Comparison of ENCODE assay signal across 8 mouse cellular contexts in genomic region chr7:45525809-45526473, GRCm38 (mm10). TPM values are rescaled to one million over a fixed set of nuclear protein-coding genes. Genes with fewer than 3 reads are reported as not detected.
DNase-seq lines count a peak whose midpoint lies in the region; ATAC-seq lines count a peak whose summit lies in the region.

Gene Ppp1r15a, minus strand, starts transcription at chr7:45526268.
Gene Plekha4, plus strand, starts transcription at chr7:45526330.

- H3K4me2 ChIP-seq in hindbrain, embryonic 16.5 days (ENCODE audit: low read length) = peak within 1 kb of the TSS; percentile 91

- H3K4me3 ChIP-seq in hindbrain, embryonic 16.5 days (ENCODE audit: low read length) = peak within 1 kb of the TSS; percentile 66
- H3K4me3 ChIP-seq in macrophage (ENCODE audit: inconsistent target) = peak within 1 kb of the TSS; percentile 95

- peak within 1 kb of the TSS; percentile 80 for H3K27ac ChIP-seq in hindbrain, embryonic 16.5 days (ENCODE audit: low read depth, low read length)
- peak within 1 kb of the TSS; percentile 88 for H3K27ac ChIP-seq in macrophage

- H3K79me2 ChIP-seq in macrophage (ENCODE audit: inconsistent target) = peaks cover 40% of the 10 kb centered on the region

- WGBS in hindbrain, embryonic 16.5 days = under 1% methylated on average over 54 of the region's 54 CpGs
- WGBS in macrophage (ENCODE audit: missing documents) = under 1% methylated on average over 53 of the region's 54 CpGs

- H3K36me3 ChIP-seq in hindbrain, embryonic 16.5 days (ENCODE audit: control insufficient read depth, insufficient read depth, low read length) = peaks cover 2% of the 10 kb centered on the region; the same call in 1 of the 2 replicates
- no peaks in the 10 kb centered on the region for H3K36me3 ChIP-seq in macrophage (ENCODE audit: inconsistent target)

- no peaks in the 10 kb centered on the region for H3K9me3 ChIP-seq in hindbrain, embryonic 16.5 days (ENCODE audit: control insufficient read depth, low read length)

- peak; percentile 98 for DNase-seq in T-cell, adult 2 months (ENCODE audit: low spot score)
- DNase-seq in cerebellum, postnatal 36 days = peak; percentile 94 to 98
- peak; percentile 98 for DNase-seq in gastrocnemius, adult 18-20 months (ENCODE audit: low spot score)
- DNase-seq in left cerebral cortex, adult 18-20 months (ENCODE audit: low spot score in 2 of 2) = peak; percentile 93 to 94
- DNase-seq in right cerebral cortex, adult 18-20 months = peak; percentile 93
- DNase-seq in urinary bladder, postnatal 10 days (ENCODE audit: low spot score) = peak; percentile 90

- ATAC-seq in hindbrain, embryonic 16.5 days = peak; percentile 81

- H3K9ac ChIP-seq in hindbrain, embryonic 16.5 days (ENCODE audit: low read depth, low read length) = peak within 1 kb of the TSS; percentile 75

- H3K27me3 ChIP-seq in hindbrain, embryonic 16.5 days (replicated peaks; ENCODE audit: control insufficient read depth, insufficient read depth, low read length) = no peaks in the 10 kb centered on the region

- H3K4me1 ChIP-seq in hindbrain, embryonic 16.5 days (ENCODE audit: control insufficient read depth, insufficient read depth, low read depth, low read length) = peaks cover 25% of the 10 kb centered on the region

RNA-seq across cellular contexts. Expression of gene Ppp1r15a, which starts in this region (rescaled TPM):
- total RNA-seq in gastrocnemius, adult 18-20 months (2021) = 10 to 100 TPM; 28.6 to 63.5 TPM
- polyA plus RNA-seq in hindbrain, embryonic 16.5 days (2015; fragmentation: Nextera tagmentation; extraction: Ambion mirVana) = 17.5 and 18.2 TPM in 2 replicates
- total RNA-seq in left cerebral cortex, adult 18-20 months (2021) = 10 to 100 TPM; 23.1 to 25.9 TPM
- total RNA-seq in macrophage (2018; cell fraction: chromatin; rRNA removed) = 1,000 to 10,000 TPM in 2 of 26 experiments, 100 to 1,000 TPM in 17, 10 to 100 TPM in 7; 25.4 to 2,234 (median 205) TPM
- total RNA-seq in macrophage (2018; cell fraction: cytosol; rRNA removed) = 1,000 to 10,000 TPM in 8 of 26 experiments, 100 to 1,000 TPM in 12, 10 to 100 TPM in 6; 42.6 to 2,483 (median 506) TPM
- total RNA-seq in macrophage (2018; cell fraction: nucleus; rRNA removed) = 1,000 to 10,000 TPM in 8 of 26 experiments, 100 to 1,000 TPM in 14, 10 to 100 TPM in 4; 38.1 to 2,404 (median 797) TPM
- polyA plus RNA-seq in macrophage (2018) = 21.4 to 32.3 TPM (median 27.6 TPM) in 3 replicates

RNA-seq across cellular contexts. Expression of gene Plekha4, which starts in this region (rescaled TPM):
- 1 to 10 TPM; 5.2 to 5.3 TPM for total RNA-seq in gastrocnemius, adult 18-20 months (2021)
- 2.2 and 3.1 TPM in 2 replicates for polyA plus RNA-seq in hindbrain, embryonic 16.5 days (2015; fragmentation: Nextera tagmentation; extraction: Ambion mirVana)
- 1 to 10 TPM; 6.1 to 8.2 TPM for total RNA-seq in left cerebral cortex, adult 18-20 months (2021)
- 10 to 100 TPM in 4 of 26 experiments, 1 to 10 TPM in 22; 1.5 to 53.4 (median 6.1) TPM for total RNA-seq in macrophage (2018; cell fraction: chromatin; rRNA removed)
- 1 to 10 TPM in 4 of 26 experiments, under 1 TPM in 22; 0.28 to 1.7 (median 0.69) TPM for total RNA-seq in macrophage (2018; cell fraction: cytosol; rRNA removed)
- total RNA-seq in macrophage (2018; cell fraction: nucleus; rRNA removed) = 10 to 100 TPM in 3 of 26 experiments, 1 to 10 TPM in 23; 1.0 to 29.3 (median 5.1) TPM
- polyA plus RNA-seq in macrophage (2018) = 0.04 to 1.5 TPM (median 0.68 TPM) in 3 replicates

Comparison
In these comparisons a context has a peak if more than half of its experiments do, and no peak if none do; other contexts are left out.
1. Peak in every context shown above with its lines: DNase-seq, ATAC-seq, H3K4me3 ChIP-seq and H3K27ac ChIP-seq.